Mouse (Mus musculus): ENCODE measurements around the gene Mical2.

The Mical2 gene

GRCm38 (mm10) chr7:112313670-112314069, 88.0 kb downstream of the Mical2 start:
- no peak for DNase-seq (ENCODE audit: low read depth)

GRCm38 (mm10) chr7:112316239-112316638, 90.6 kb downstream of the Mical2 start:
- peak; percentile 18 for DNase-seq (ENCODE audit: low read depth)

GRCm38 (mm10) chr7:112317491-112317890, 91.8 kb downstream of the Mical2 start:
- no peak for DNase-seq (ENCODE audit: low read depth)

- DNase-seq (ENCODE audit: low read depth): no peak
Observed at GRCm38 (mm10) chr7:112318306-112318705, 92.7 kb downstream of the Mical2 start.

GRCm38 (mm10) chr7:112319419-112319818, 93.8 kb downstream of the Mical2 start:
- no peak for DNase-seq (ENCODE audit: low read depth)

GRCm38 (mm10) chr7:112320052-112320730, 94.5 kb downstream of the Mical2 start:
- DNase-seq (ENCODE audit: low read depth): no peak

GRCm38 (mm10) chr7:112321798-112322794, 96.4 kb downstream of the Mical2 start:
- DNase-seq (ENCODE audit: low read depth): peak; percentile 51

GRCm38 (mm10) chr7:112324577-112324976, 98.9 kb downstream of the Mical2 start:
- DNase-seq (ENCODE audit: low read depth): no peak

- DNase-seq (ENCODE audit: low read depth): no peak
Observed at GRCm38 (mm10) chr7:112326852-112327251, 101.2 kb downstream of the Mical2 start.

- peak; percentile 72 for DNase-seq (ENCODE audit: low read depth)
Observed at GRCm38 (mm10) chr7:112328969-112329368, 103.3 kb downstream of the Mical2 start.

GRCm38 (mm10) chr7:112329496-112329895, 103.8 kb downstream of the Mical2 start:
- DNase-seq (ENCODE audit: low read depth): no peak

- no peak for DNase-seq (ENCODE audit: low read depth)
Observed at GRCm38 (mm10) chr7:112330935-112331334, 105.3 kb downstream of the Mical2 start.

- DNase-seq (ENCODE audit: low read depth): no peak
Observed at GRCm38 (mm10) chr7:112331804-112332203, 106.1 kb downstream of the Mical2 start.

GRCm38 (mm10) chr7:112332426-112332825, 106.8 kb downstream of the Mical2 start:
- DNase-seq (ENCODE audit: low read depth): no peak

- DNase-seq (ENCODE audit: low read depth): no peak
Observed at GRCm38 (mm10) chr7:112333404-112333803, 107.7 kb downstream of the Mical2 start.

- no peak for DNase-seq (ENCODE audit: low read depth)
Observed at GRCm38 (mm10) chr7:112336213-112336631, 110.6 kb downstream of the Mical2 start.

GRCm38 (mm10) chr7:112336769-112337168, 111.1 kb downstream of the Mical2 start:
- DNase-seq (ENCODE audit: low read depth): no peak

GRCm38 (mm10) chr7:112337736-112338135, 112.1 kb downstream of the Mical2 start:
- no peak for DNase-seq (ENCODE audit: low read depth)

GRCm38 (mm10) chr7:112341052-112341451, 115.4 kb downstream of the Mical2 start:
- no peak for DNase-seq (ENCODE audit: low read depth)

- DNase-seq (ENCODE audit: low read depth): no peak
Observed at GRCm38 (mm10) chr7:112345687-112346086, 120.0 kb downstream of the Mical2 start.

- DNase-seq (ENCODE audit: low read depth): no peak
Observed at GRCm38 (mm10) chr7:112351541-112351940, 125.9 kb downstream of the Mical2 start.

GRCm38 (mm10) chr7:112352005-112352404, 126.3 kb downstream of the Mical2 start:
- DNase-seq (ENCODE audit: low read depth): no peak

GRCm38 (mm10) chr7:112353011-112353410, 127.4 kb downstream of the Mical2 start:
- DNase-seq (ENCODE audit: low read depth): no peak
